Mouse (Mus musculus): ENCODE measurements around the gene Flvcr2. TPM values are rescaled to one million over a fixed set of nuclear protein-coding genes. Genes with fewer than 3 reads are reported as not detected.
A peak's percentile ranks its signal among the peaks of the same experiment; 100 is the strongest.

The Flvcr2 gene
- polyA plus RNA-seq, 1 experiment from 2014 or later, result 12.2 TPM

- Histone ChIP-seq H3K4me1 (replicated peaks; ENCODE audit: control insufficient read depth, insufficient read depth, low read length) (peaks cover 7% of the 10 kb centered on the region), H3K9ac (ENCODE audit: low read depth, low read length) (peak overlapping the region; percentile 66; the same call in 1 of the 2 replicates), H3K9me3 (ENCODE audit: control insufficient read depth) (no peaks in the 10 kb centered on the region), H3K36me3 (ENCODE audit: control insufficient read depth, insufficient read depth) (no peaks in the 10 kb centered on the region), H3K4me3 (ENCODE audit: low read depth, low read length) (no peak overlapping the region), H3K4me2 (replicated peaks; ENCODE audit: low read depth) (0 out of 2 replicates have a peak overlapping the region, but pooled peaks have one; percentile 87), H3K27ac (ENCODE audit: low read depth, low read length) (peak overlapping the region; percentile 88), H3K27me3 (replicated peaks; ENCODE audit: control insufficient read depth, insufficient read depth, low read length) (no peaks in the 10 kb centered on the region)
- 0 out of 2 replicates have a peak, but pooled peaks have one; percentile 8 for TF ChIP-seq CTCF (IDR thresholded peaks at IDR 0.05; ENCODE audit: low read depth)
- ATAC-seq, result no peak
- 81% methylated on average over 7 of the region's 7 CpGs for WGBS
Measured at GRCm38 (mm10) chr12:85704566-85704965, 41.8 kb upstream of the Flvcr2 start.

GRCm38 (mm10) chr12:85705002-85705830 is 41.1 kb upstream of the Flvcr2 start:
- Histone ChIP-seq H3K36me3 (ENCODE audit: control insufficient read depth, insufficient read depth) (no peaks in the 10 kb centered on the region), H3K27ac (ENCODE audit: low read depth, low read length) (peak overlapping the region; percentile 88), H3K4me3 (ENCODE audit: low read depth, low read length) (peak overlapping the region; percentile 43), H3K27me3 (replicated peaks; ENCODE audit: control insufficient read depth, insufficient read depth, low read length) (no peaks in the 10 kb centered on the region), H3K9ac (ENCODE audit: low read depth, low read length) (peak overlapping the region; percentile 66), H3K4me2 (replicated peaks; ENCODE audit: low read depth) (peak overlapping the region; percentile 87), H3K9me3 (ENCODE audit: control insufficient read depth) (no peaks in the 10 kb centered on the region), H3K4me1 (replicated peaks; ENCODE audit: control insufficient read depth, insufficient read depth, low read length) (peaks cover 7% of the 10 kb centered on the region)
- peak; percentile 49 for TF ChIP-seq CTCF (IDR thresholded peaks at IDR 0.05; ENCODE audit: low read depth)
- peak; percentile 92 for ATAC-seq
- WGBS, result 6% methylated on average over 20 of the region's 20 CpGs

DNA sequence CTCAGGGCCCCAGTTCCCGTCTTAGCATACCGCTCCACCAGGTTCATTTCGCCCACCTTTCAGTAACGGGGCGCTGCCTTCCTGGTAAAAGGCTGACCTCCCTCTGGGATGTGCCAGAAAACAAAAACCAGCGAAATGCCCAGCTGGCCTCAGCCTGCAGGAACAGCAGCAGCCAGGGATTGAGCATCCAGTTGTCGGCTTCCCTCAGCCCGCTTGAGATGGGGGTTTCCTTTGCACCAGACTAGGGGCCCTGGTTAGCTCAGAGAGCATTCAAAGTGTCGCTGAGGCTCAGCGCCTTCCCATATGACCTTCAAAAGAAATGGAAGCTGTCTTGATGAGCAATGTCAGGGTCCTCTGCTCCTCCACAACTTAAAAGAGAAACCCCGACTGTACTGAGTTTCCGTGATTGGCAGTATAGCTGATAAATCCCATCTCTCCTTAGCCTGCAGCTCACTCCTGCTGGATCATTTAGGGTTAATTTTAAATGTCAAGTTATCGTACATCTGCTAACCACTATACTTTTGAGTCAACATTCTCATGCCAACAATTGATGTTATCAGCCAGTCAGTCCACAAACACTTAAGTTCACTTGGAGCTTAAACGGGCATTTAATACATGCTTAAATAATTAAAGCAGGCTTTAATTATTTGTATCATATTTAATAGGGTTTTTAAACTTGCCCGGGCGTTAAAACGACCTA is 40.4 kb upstream of the Flvcr2 start:
- peaks cover 7% of the 10 kb centered on the region for H3K4me1 ChIP-seq (replicated peaks; ENCODE audit: control insufficient read depth, insufficient read depth, low read length)
- H3K27me3 ChIP-seq (replicated peaks; ENCODE audit: control insufficient read depth, insufficient read depth, low read length), result no peaks in the 10 kb centered on the region
- peak overlapping the region; percentile 87 for H3K4me2 ChIP-seq (replicated peaks; ENCODE audit: low read depth)
- WGBS, result 15% methylated on average over 17 of the region's 17 CpGs
- no peaks in the 10 kb centered on the region for H3K9me3 ChIP-seq (ENCODE audit: control insufficient read depth)
- H3K27ac ChIP-seq (ENCODE audit: low read depth, low read length), result peak overlapping the region; percentile 88
- H3K4me3 ChIP-seq (ENCODE audit: low read depth, low read length), result peak overlapping the region; percentile 43
- no peaks in the 10 kb centered on the region for H3K36me3 ChIP-seq (ENCODE audit: control insufficient read depth, insufficient read depth)
- H3K9ac ChIP-seq (ENCODE audit: low read depth, low read length), result peak overlapping the region; percentile 66
- ATAC-seq, result no peak
- TF ChIP-seq CTCF (IDR thresholded peaks at IDR 0.05; ENCODE audit: low read depth), result no peak; the same call in 1 of the 2 replicates

DNA sequence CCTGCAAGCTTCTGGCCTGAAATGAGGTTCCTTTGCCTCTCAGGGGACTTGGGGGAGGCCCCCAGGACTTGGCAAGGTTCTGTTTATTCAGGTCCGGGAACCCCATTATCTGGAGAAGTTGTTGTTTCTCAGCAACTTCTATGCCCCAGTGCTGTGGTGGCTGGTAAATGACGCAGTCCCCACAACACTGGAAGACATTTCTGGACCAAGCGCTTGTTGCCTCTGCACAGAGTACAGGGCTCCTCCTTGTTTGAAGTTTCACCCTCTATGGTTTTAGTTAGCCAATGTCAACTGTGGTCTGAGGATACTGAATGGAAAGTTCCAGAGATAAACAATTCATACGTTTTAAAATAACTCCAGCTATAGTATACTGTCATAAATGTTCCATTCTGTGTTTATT is 39.4 kb upstream of the Flvcr2 start:
- Histone ChIP-seq H3K4me1 (replicated peaks; ENCODE audit: control insufficient read depth, insufficient read depth, low read length) (peaks cover 7% of the 10 kb centered on the region), H3K4me2 (replicated peaks; ENCODE audit: low read depth) (no peak overlapping the region), H3K9me3 (ENCODE audit: control insufficient read depth) (no peaks in the 10 kb centered on the region), H3K9ac (ENCODE audit: low read depth, low read length) (no peak overlapping the region), H3K27ac (ENCODE audit: low read depth, low read length) (no peak overlapping the region), H3K36me3 (ENCODE audit: control insufficient read depth, insufficient read depth) (no peaks in the 10 kb centered on the region), H3K27me3 (replicated peaks; ENCODE audit: control insufficient read depth, insufficient read depth, low read length) (no peaks in the 10 kb centered on the region), H3K4me3 (ENCODE audit: low read depth, low read length) (no peak overlapping the region)
- WGBS, result 57% methylated on average over 4 of the region's 4 CpGs
- no peak for ATAC-seq
- no peak for TF ChIP-seq CTCF (IDR thresholded peaks at IDR 0.05; ENCODE audit: low read depth)

DNA sequence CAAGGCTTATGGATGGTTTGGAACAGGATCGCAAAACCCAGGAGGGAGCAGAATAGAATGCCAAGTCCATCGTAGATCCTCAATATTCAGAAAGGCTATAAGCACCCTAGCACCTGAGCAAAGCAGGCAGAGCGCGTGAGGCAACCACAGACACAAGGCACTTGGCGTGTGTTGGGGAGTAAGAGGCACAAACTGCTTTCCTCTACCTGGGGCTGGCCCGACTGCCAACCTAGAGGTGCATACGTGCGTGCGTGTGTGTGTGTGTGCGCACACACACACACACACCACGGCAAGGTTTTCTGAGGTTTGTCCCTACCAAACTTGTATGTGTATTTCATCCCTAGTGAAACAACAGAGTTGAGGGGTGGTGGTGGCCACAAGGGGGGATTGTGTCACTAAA is 38.9 kb upstream of the Flvcr2 start:
- no peak overlapping the region for H3K4me3 ChIP-seq (ENCODE audit: low read depth, low read length)
- no peaks in the 10 kb centered on the region for H3K9me3 ChIP-seq (ENCODE audit: control insufficient read depth)
- H3K4me1 ChIP-seq (replicated peaks; ENCODE audit: control insufficient read depth, insufficient read depth, low read length), result peaks cover 7% of the 10 kb centered on the region
- ATAC-seq, result no peak
- TF ChIP-seq CTCF (IDR thresholded peaks at IDR 0.05; ENCODE audit: low read depth), result no peak
- no peak overlapping the region for H3K4me2 ChIP-seq (replicated peaks; ENCODE audit: low read depth)
- H3K27ac ChIP-seq (ENCODE audit: low read depth, low read length), result no peak overlapping the region
- no peaks in the 10 kb centered on the region for H3K27me3 ChIP-seq (replicated peaks; ENCODE audit: control insufficient read depth, insufficient read depth, low read length)
- no peak overlapping the region for H3K9ac ChIP-seq (ENCODE audit: low read depth, low read length)
- WGBS, result 91% methylated on average over 11 of the region's 11 CpGs
- no peaks in the 10 kb centered on the region for H3K36me3 ChIP-seq (ENCODE audit: control insufficient read depth, insufficient read depth)

DNA sequence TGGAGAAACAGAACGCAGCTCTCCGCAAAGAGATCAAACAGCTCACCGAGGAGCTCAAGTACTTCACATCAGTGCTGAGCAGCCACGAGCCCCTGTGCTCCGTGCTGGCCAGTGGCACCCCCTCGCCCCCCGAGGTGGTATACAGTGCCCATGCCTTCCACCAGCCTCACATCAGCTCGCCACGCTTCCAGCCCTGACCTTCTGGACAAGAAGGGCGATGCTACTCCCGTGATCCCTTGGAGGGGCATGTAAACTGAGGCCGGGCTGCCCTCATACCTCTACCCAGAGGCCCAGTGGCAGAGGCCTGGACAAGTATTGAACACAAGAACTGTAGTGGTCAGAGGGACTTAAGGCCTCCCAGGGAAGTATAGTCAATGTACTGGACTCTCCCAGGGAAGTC is 37.8 kb upstream of the Flvcr2 start:
- no peaks in the 10 kb centered on the region for H3K9me3 ChIP-seq (ENCODE audit: control insufficient read depth)
- no peak overlapping the region for H3K9ac ChIP-seq (ENCODE audit: low read depth, low read length)
- no peak overlapping the region for H3K4me3 ChIP-seq (ENCODE audit: low read depth, low read length)
- H3K27me3 ChIP-seq (replicated peaks; ENCODE audit: control insufficient read depth, insufficient read depth, low read length), result no peaks in the 10 kb centered on the region
- WGBS, result 87% methylated on average over 12 of the region's 12 CpGs
- no peak for TF ChIP-seq CTCF (IDR thresholded peaks at IDR 0.05; ENCODE audit: low read depth)
- H3K4me1 ChIP-seq (replicated peaks; ENCODE audit: control insufficient read depth, insufficient read depth, low read length), result peaks cover 7% of the 10 kb centered on the region
- ATAC-seq, result no peak
- H3K27ac ChIP-seq (ENCODE audit: low read depth, low read length), result no peak overlapping the region
- H3K36me3 ChIP-seq (ENCODE audit: control insufficient read depth, insufficient read depth), result no peaks in the 10 kb centered on the region
- H3K4me2 ChIP-seq (replicated peaks; ENCODE audit: low read depth), result no peak overlapping the region

All from intestine, postnatal 0 days (tissue).